Mouse (Mus musculus) liver, embryonic 12.5 days (tissue): ENCODE data around the gene Abcd1. TPM values are rescaled to one million over a fixed set of nuclear protein-coding genes. Genes with fewer than 3 reads are reported as not detected.

ENCODE experiments used
- ATAC-seq: fragments of 200-750 bp; cut with Nextera tagmentation; 2 replicates; pipeline ENCODE4 v1.8.0; 2017; ENCODE audit warnings: moderate number of reproducible peaks, mild to moderate bottlenecking, moderate library complexity
- H3K27ac ChIP-seq: fragments of 300-500 bp; sonication (generic); 2 replicates; pipeline ENCODE4 v1.5.1; 2016; ENCODE audit warnings: mild to moderate bottlenecking
- H3K27me3 ChIP-seq: fragments of 300-500 bp; sonication (generic); replicated peaks from 2 replicates; pipeline ENCODE4 v1.6.1; 2016; ENCODE audit warnings: mild to moderate bottlenecking, moderate library complexity
- H3K36me3 ChIP-seq: fragments of 300-500 bp; sonication (generic); 2 replicates; pipeline ENCODE4 v1.6.1; 2016; ENCODE audit warnings: mild to moderate bottlenecking, moderate library complexity
- H3K4me1 ChIP-seq: fragments of 300-500 bp; sonication (generic); 2 replicates; pipeline ENCODE4 v1.6.1; 2016
- H3K4me2 ChIP-seq: fragments of 300-500 bp; sonication (generic); 2 replicates; pipeline ENCODE4 v1.6.1; 2016; ENCODE audit warnings: mild to moderate bottlenecking, moderate library complexity
- H3K4me3 ChIP-seq: fragments of 300-500 bp; sonication (generic); 2 replicates; pipeline ENCODE4 v1.5.1; 2016; ENCODE audit warnings: mild to moderate bottlenecking, moderate library complexity
- H3K9ac ChIP-seq: fragments of 300-500 bp; sonication (generic); 2 replicates; pipeline ENCODE4 v1.6.1; 2016; ENCODE audit warnings: mild to moderate bottlenecking, moderate library complexity
- H3K9me3 ChIP-seq: fragments of 300-500 bp; sonication (generic); replicated peaks from 2 replicates; pipeline ENCODE4 v1.6.1; 2016; ENCODE audit warnings: mild to moderate bottlenecking, moderate library complexity
- WGBS: fragments of 180-500 bp; shearing (Covaris S2); methylation state at CpG from one replicate; pipeline ENCODE4 v1.1.7; 2016; ENCODE audit not compliant: insufficient replicate concordance; 5-methylcytosine and 5-hydroxymethylcytosine counted together
- polyA plus RNA-seq: library from polyadenylated mRNA; unstranded; fragments of >200 nt; fragmentation: Nextera tagmentation; extraction: Ambion mirVana; gene quantifications from 2 replicates; pipeline ENCODE4 v1.2.1, GENCODE M21; 2016

Abcd1 gene
- polyA plus RNA-seq, 1 experiment from 2014 or later = 10.6 TPM

DNA sequence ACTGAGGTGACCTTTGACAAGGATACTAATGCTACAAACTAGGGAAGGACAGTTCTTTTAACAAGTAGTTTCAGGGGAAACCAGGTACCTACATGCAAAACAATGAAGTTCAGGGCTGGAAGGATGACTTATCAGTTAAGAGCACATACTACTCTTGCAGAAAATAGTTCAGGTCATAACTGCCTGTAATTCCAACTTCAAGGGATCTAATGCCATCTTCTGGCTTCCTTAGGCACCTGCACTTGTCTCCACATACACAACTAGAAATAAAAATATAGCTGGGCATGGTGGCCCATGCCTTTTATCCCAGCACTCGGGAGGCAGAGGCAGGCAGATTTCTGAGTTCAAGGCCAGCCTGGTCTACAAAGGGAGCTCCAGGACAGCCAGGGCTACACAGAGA is 32.6 kb downstream of the Abcd1 start:
- H3K4me1 ChIP-seq = no peaks in the 10 kb centered on the region
- no peaks in the 10 kb centered on the region for H3K36me3 ChIP-seq
- 67% methylated on average over 1 of the region's 1 CpGs for WGBS
- no peaks in the 10 kb centered on the region for H3K9me3 ChIP-seq
- H3K27me3 ChIP-seq = no peaks in the 10 kb centered on the region
- ATAC-seq = no peak
- no peak overlapping the region for H3K4me2 ChIP-seq
- H3K4me3 ChIP-seq = no peak overlapping the region
- H3K9ac ChIP-seq = no peak overlapping the region
- no peak overlapping the region for H3K27ac ChIP-seq

DNA sequence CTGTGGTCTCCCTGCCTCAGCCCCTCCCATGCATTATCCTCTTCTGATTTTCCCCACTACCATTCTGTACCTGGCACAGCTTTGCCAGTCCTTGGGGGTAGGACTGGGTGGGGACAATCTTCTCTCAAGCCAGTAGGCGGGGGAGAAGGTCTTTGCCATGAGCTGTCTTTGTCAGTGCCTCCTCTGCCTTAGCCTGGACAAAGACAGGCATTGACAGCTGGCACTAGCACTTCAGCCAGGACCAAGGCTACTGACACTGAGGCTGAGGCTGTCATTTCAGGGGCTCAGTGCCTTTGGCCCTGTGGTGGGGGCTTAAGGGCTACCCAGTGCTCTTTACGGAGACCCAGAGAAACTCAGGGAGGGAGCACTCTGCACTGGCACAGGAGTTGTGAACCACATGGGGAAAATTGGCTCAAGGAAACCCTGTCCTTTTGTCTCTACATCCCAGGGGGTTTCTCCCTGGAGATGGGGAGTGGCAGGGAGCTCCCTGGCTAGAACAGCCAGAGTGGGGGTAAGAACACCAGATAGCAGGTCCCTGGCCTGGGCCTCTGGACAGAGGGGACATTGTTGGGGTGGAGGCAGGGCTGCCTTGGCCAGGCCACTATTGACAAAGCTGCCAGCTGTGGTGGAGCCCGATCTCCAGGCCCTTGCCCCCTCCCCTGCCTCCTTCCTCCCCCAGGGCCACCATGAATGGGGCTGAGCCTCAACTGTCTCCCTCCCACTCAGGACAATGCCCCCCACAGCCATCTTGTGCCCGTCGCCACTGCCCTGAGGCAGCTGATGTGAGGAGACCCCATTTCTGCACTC is 40.1 kb downstream of the Abcd1 start, which contains the start of gene Plxnb3:
Gene Plxnb3, plus strand, starts transcription at position 757 of the 807 bp plus-strand sequence.
- no peak for ATAC-seq

DNA sequence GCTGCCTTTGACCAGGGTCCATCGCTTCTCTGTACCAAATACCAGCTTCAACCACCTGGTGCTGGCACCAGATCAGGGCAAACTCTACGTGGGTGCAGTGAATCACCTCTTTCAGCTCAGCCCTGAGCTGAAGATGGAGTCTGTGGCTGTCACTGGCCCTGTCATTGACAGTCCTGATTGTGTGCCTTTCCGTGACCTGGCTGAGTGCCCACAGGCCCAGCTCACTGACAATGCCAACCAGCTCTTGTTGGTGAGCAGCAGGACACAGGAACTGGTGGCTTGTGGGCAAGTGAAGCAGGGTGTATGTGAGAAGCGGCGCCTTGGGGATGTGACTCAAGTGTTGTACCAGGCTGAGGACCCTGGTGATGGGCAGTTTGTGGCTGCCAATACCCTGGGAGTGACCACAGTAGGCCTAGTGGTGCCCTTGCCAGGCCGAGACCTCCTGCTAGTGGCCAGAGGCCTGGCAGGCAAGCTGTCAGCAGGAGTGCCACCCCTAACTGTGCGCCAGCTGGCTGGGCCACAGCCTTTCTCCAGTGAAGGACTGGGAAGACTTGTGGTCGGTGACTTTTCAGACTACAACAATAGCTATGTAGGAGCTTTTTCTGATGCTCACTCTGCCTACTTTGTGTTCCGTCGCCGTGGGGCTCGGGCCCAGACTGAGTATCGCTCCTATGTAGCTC is 42.4 kb downstream of the Abcd1 start:
- H3K36me3 ChIP-seq = no peaks in the 10 kb centered on the region
- no peaks in the 10 kb centered on the region for H3K4me1 ChIP-seq
- peaks cover 36% of the 10 kb centered on the region for H3K27me3 ChIP-seq
- 78% methylated on average over 13 of the region's 13 CpGs for WGBS
- no peak overlapping the region for H3K4me2 ChIP-seq
- no peak overlapping the region for H3K4me3 ChIP-seq
- H3K9ac ChIP-seq = no peak overlapping the region
- no peaks in the 10 kb centered on the region for H3K9me3 ChIP-seq
- no peak for ATAC-seq
- H3K27ac ChIP-seq = no peak overlapping the region

More for the DNA sequence above, 40.1 kb downstream of the Abcd1 start, which contains the start of gene Plxnb3:
- Histone ChIP-seq H3K9me3 (no peaks in the 10 kb centered on the region), H3K4me3 (no peak within 1 kb of the TSS), H3K9ac (no peak within 1 kb of the TSS), H3K4me1 (no peaks in the 10 kb centered on the region), H3K27me3 (peaks cover 28% of the 10 kb centered on the region), H3K36me3 (no peaks in the 10 kb centered on the region), H3K27ac (no peak within 1 kb of the TSS), H3K4me2 (no peak within 1 kb of the TSS)
- 66% methylated on average over 4 of the region's 5 CpGs for WGBS

DNA sequence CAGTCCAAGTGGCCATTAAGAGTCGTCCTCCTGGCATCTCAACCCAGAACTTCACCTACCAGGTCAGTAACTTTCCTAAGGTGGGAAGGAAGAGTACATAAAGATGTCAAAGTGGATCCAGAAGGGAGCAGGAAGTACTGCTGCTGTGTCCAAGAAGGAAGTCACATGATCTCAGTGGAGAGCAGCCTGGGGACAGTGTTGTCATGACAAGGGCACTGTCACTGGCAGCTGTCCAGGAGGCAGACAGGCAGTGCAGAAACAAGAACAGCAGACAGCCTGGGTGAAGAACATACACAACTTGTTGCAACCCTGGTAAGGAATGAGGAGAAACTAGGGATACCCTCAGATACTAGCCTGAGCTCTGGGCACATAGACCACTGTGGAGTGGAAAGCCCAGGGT is 48.9 kb downstream of the Abcd1 start:
- H3K27ac ChIP-seq = no peak overlapping the region
- H3K4me1 ChIP-seq = no peaks in the 10 kb centered on the region
- H3K27me3 ChIP-seq = peaks cover 9% of the 10 kb centered on the region; the same call in 1 of the 2 replicates
- 36% methylated on average over 1 of the region's 1 CpGs for WGBS
- H3K9ac ChIP-seq = no peak overlapping the region
- no peak overlapping the region for H3K4me2 ChIP-seq
- ATAC-seq = no peak
- H3K9me3 ChIP-seq = no peaks in the 10 kb centered on the region
- H3K4me3 ChIP-seq = no peak overlapping the region
- H3K36me3 ChIP-seq = no peaks in the 10 kb centered on the region

DNA sequence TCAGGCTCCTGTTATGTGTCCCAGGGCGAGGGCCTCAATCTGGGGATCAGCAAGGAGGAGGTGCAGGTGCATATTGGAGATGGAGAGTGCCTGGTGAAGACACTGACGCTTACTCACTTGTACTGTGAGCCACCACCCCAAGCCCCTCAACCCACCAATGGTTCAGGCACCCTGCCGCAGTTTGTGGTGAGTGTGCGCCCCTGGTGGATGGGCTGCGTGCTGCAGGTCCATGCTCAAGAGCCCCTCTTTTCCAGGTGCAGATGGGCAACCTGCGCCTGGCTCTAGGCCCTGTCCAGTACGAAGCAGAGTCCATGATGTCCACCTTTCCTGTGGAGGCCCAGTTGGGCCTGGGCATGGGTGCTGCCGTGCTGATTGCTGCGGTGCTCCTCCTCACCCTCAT is 50.9 kb downstream of the Abcd1 start:
- no peak overlapping the region for H3K4me3 ChIP-seq
- H3K9me3 ChIP-seq = no peaks in the 10 kb centered on the region
- H3K9ac ChIP-seq = no peak overlapping the region
- ATAC-seq = no peak
- no peaks in the 10 kb centered on the region for H3K36me3 ChIP-seq
- no peak overlapping the region for H3K4me2 ChIP-seq
- H3K27me3 ChIP-seq = peaks cover 8% of the 10 kb centered on the region; the same call in 1 of the 2 replicates
- H3K27ac ChIP-seq = no peak overlapping the region
- 55% methylated on average over 9 of the region's 9 CpGs for WGBS
- H3K4me1 ChIP-seq = no peaks in the 10 kb centered on the region

DNA sequence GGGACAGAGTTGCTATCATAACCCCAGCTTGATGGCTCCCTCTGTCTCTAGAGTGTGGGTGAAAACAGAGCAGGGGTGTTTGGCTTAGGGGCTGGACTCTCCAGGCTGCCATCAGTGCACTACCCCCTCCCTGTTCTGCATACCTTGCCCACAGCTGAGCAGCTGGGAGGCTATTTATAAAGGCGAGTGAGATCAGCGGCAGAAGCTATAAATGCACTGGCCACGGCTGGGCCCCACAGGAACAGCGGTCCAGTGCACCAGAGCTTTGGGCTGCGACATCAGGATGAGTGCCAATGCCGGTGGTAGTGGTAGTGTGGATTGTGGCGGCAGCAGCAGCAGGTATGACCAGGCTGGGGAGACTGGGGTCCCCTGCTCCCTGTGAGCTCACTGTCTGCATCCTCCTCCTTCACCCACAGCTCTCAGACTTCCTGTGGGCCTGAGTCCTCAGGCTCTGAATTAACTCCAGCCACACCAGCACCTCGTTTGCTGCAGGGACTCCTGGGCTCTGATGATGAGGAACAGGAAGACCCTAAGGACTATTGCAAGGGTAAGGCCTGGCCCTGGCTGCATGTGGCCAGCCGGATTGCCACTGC is 57.9 kb downstream of the Abcd1 start, which contains the start of gene Srpk3:
Gene Srpk3, plus strand, starts transcription at position 238 of the 593 bp plus-strand sequence.
- Histone ChIP-seq H3K4me1 (no peaks in the 10 kb centered on the region), H3K9me3 (no peaks in the 10 kb centered on the region), H3K9ac (no peak within 1 kb of the TSS), H3K27me3 (peaks cover 14% of the 10 kb centered on the region; the same call in 1 of the 2 replicates), H3K4me3 (no peak within 1 kb of the TSS), H3K36me3 (peaks cover 27% of the 10 kb centered on the region), H3K4me2 (no peak within 1 kb of the TSS), H3K27ac (no peak within 1 kb of the TSS)
- ATAC-seq = no peak
- 34% methylated on average over 9 of the region's 9 CpGs for WGBS

DNA sequence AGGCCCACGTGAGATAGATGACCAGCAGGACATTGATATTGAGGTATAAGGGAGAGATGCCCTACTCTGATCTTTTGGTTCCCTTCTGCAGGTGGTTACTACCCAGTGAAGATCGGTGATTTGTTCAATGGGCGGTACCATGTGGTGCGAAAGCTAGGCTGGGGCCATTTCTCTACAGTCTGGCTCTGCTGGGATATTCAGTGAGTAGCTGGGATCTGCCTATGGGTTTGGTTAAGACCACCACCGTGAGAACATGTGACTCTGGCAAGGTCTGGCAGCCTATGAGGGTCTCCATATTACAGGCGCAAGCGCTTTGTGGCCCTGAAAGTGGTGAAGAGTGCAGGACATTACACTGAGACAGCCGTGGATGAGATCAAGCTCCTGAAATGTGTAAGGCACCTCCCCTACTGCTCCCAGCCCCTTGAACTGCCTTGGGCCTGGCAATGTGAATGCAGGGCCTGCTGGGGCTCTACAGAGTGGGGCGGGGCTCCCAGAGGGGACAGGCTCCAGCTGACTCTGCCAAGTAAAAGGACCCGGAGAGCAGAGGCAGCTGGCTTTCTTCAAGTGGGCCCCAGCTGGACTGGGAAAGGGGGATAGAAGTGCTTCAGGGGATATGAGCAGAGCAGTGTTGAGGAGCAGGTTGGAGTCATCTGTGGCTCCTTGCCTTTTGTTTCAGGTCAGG is 58.5 kb downstream of the Abcd1 start:
- Histone ChIP-seq H3K9ac (no peak overlapping the region), H3K9me3 (no peaks in the 10 kb centered on the region), H3K4me3 (no peak overlapping the region), H3K27ac (no peak overlapping the region), H3K36me3 (peaks cover 34% of the 10 kb centered on the region), H3K4me2 (no peak overlapping the region), H3K4me1 (no peaks in the 10 kb centered on the region), H3K27me3 (peaks cover 14% of the 10 kb centered on the region; the same call in 1 of the 2 replicates)
- ATAC-seq = peak; percentile 10; the same call in 1 of the 2 replicates
- WGBS = 63% methylated on average over 10 of the region's 10 CpGs

DNA sequence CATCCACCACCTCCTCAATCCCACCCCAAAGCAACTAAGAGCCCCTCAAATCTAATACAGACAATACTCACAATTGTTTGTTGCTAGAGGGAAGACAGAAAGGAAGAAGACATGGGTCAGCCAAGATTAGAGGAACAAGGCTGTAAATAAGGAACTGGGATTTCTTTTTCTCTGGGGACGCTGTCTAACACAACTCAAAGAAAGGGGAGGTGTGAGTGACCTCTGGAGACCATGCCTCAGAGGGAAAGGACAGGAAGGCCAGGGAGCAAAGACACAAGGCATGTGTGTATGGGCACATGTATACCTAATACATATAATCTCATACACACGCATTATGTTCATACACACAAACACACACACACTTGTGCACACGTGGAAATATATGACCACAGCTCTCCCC is 65.8 kb downstream of the Abcd1 start:
- Histone ChIP-seq H3K36me3 (peaks cover 53% of the 10 kb centered on the region), H3K27me3 (peaks cover 8% of the 10 kb centered on the region), H3K4me1 (peaks cover 19% of the 10 kb centered on the region), H3K9me3 (no peaks in the 10 kb centered on the region), H3K4me3 (no peak overlapping the region), H3K4me2 (no peak overlapping the region), H3K27ac (no peak overlapping the region), H3K9ac (no peak overlapping the region)
- 73% methylated on average over 3 of the region's 3 CpGs for WGBS
- no peak for ATAC-seq

DNA sequence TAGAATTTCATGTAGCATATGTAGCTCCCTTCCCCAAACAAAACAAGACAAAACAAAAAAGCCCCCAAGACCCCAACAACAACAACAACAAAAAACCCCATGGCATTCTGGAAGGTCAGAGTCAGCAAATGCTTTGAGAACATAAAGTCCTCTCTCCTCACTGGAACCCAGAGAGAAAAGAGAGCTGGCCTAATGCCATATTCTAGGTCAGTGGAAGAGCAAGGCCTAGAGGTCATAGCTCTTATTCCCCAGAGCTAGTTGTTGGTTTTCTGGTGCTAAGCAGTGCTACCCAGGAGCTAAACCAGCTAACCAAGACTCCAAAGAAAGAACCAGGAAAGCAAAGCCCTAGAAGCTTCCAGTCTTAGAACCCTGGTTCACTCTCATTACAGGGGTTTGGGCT is 69.3 kb downstream of the Abcd1 start:
- Histone ChIP-seq H3K9ac (peak overlapping the region; percentile 82), H3K4me3 (peak overlapping the region; percentile 71), H3K27ac (peak overlapping the region; percentile 93), H3K36me3 (peaks cover 41% of the 10 kb centered on the region), H3K4me1 (peaks cover 31% of the 10 kb centered on the region), H3K27me3 (peaks cover 7% of the 10 kb centered on the region), H3K4me2 (peak overlapping the region; percentile 75), H3K9me3 (no peaks in the 10 kb centered on the region)
- no peak for ATAC-seq

DNA sequence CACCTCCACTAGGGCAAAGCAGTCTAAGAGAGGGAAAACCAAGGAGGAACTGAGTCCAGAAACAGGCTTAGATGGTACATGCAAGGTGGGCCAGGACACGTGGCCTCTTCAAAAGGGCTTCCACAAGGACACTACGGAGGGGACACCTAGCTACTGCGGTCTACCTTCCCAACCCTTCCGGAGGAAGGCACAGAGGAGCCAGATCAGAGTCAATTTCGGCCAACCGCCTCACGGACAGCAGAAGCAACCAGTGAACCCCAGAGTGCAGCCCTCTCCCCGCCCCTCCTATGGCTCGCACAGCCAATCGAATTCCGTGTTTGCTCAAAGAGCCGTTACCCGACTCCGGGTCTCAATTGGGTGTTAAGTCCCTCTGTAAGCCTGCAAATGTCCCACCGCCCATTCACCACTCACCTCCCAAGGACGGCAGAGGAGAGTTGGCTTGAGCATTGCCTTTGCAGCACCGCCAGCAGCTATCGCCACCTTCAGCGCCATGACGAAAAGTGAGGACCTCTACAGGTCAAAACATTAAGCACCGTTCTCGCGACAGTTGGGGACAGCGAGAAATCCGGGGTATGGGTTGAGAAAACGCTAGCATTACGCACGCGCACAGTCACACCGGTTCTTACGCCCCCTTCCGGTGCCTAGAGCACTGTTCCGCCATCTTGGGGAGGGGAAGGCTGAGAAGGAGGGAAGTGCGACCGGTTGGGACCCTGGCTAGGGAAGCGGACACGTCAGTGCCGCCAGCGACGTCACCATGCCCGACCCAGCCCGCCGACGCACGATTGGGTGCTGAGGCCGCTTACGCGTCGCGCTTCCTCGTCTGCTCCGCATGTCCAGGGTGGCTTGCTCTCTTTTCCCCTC is 70.2 kb downstream of the Abcd1 start, which contains the start of the genes Idh3g and Ssr4:
Gene Idh3g, minus strand, starts transcription at position 534 of the 861 bp plus-strand sequence.
Gene Ssr4, plus strand, starts transcription at position 665 of the 861 bp plus-strand sequence.
- peak within 1 kb of the TSS; percentile 75 for H3K4me2 ChIP-seq
- peak; percentile 93 for ATAC-seq
- peak within 1 kb of the TSS; percentile 71 for H3K4me3 ChIP-seq
- H3K27ac ChIP-seq = peak within 1 kb of the TSS; percentile 93
- H3K9me3 ChIP-seq = no peaks in the 10 kb centered on the region
- peaks cover 31% of the 10 kb centered on the region for H3K4me1 ChIP-seq
- H3K36me3 ChIP-seq = peaks cover 40% of the 10 kb centered on the region
- H3K9ac ChIP-seq = peak within 1 kb of the TSS; percentile 82
- H3K27me3 ChIP-seq = peaks cover 7% of the 10 kb centered on the region
- WGBS = 9% methylated on average over 50 of the region's 52 CpGs

DNA sequence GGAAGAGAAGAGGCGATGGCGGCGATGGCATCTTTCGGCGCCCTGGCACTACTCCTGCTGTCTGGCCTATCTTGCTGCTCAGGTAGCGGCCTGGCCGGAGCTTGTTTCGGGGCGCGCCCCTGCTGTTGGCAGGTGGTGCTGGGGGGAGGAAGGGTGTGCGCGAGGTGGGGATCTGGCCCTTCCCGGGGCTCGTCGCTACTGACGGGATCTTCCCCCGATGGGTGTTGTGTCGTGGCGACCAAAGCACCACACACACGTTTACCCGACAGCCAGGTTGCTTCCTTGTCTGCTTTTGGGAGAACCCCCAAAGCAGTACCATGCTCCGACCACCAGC is 70.8 kb downstream of the Abcd1 start:
- Histone ChIP-seq H3K4me2 (peak overlapping the region; percentile 75), H3K4me3 (peak overlapping the region; percentile 71), H3K36me3 (peaks cover 37% of the 10 kb centered on the region), H3K4me1 (peaks cover 31% of the 10 kb centered on the region), H3K27me3 (peaks cover 7% of the 10 kb centered on the region), H3K27ac (peak overlapping the region; percentile 93), H3K9me3 (no peaks in the 10 kb centered on the region), H3K9ac (peak overlapping the region; percentile 82)
- WGBS = 4% methylated on average over 22 of the region's 22 CpGs
- peak; percentile 46 for ATAC-seq
